Mouse (Mus musculus) embryo, embryonic 9.5 days (tissue): ENCODE data around the gene Stk39.

Source experiments
- DNase-seq: peaks from one replicate; pipeline ENCODE4 v3.0.0-alpha.2; 2017; ENCODE audit errors: extremely low spot score

The Stk39 gene

DNA sequence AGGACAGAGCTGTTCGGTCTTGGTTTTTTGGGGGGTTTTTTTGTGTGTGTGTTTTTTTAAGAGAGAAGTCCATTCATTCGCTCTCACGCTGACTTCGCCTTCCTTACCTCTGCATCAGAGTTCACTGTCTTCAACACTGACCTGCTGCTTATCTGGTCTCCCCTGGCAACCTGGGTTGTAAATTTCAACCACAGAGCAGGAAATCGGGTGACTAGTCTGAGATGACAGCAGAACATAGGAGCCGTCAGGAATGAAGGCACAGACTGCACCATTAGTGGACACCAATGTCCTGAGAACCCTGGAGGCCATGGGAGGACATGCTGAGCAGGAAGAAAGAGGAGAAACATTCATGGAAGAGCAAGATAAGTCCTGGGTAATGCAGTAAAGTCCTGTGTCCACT lies 51.1 kb downstream of the Stk39 start:
- no peak for DNase-seq

GRCm38 (mm10) chr2:68420223-68420622 lies 51.8 kb downstream of the Stk39 start:
- no peak for DNase-seq

DNA sequence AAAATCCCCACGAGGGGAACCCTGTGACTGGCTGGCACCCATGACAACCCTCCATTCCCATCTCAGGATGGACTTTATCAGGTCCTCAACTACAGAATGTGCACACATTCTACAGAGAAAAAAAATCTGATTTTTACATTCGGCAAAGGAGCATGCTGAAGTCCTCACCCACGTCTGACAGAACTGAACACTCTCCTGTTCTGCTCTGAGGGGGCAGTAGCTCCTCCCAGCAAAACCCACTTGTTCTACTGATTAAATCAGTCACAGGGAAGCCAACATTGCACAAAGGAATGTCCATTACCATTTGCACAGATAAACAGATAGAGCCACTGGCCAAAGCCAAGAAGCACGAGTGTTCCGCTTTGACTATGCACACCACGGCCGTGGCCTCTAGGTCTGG lies 52.3 kb downstream of the Stk39 start:
- DNase-seq = no peak

DNA sequence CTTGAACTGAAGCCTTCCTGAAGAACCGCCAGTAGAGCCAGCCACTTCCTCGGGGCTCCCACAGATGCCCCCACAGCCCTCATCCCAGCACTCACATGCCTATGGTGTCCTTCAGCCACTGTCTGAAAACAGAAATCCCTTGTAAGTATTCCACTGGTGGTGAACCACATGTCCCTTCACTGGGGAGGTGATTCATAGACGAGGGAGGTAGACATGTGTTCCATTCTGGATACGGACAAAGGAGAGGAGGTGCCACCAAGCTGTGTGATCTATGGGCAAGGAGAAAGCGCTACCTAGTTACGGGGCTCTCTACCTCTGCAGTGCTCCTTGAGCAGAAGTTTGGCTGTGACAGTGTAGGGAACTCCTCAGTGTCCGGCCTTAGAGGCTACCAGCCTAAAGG lies 52.9 kb downstream of the Stk39 start:
- DNase-seq = no peak

DNA sequence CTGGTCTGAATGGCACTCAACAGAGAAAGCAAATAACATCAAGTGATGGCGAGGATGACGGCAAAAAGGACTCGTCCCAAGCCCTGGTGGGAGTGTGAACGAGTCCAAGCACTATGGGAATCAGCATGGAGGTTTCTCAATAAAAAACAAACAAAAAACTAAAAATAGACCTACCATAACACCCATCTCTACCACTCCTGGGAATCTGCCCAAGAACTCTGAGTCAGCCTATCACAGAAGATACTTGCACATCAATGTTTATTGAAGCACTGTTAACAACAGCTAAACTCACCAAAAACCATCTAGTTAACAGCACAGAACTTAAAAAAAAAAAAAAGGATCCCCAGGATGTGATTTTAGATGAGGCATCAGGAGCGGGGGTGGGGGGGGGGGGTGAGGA lies 55.0 kb downstream of the Stk39 start:
- DNase-seq = no peak

- no peak for DNase-seq
Observed at GRCm38 (mm10) chr2:68415691-68416090, 56.4 kb downstream of the Stk39 start.

DNA sequence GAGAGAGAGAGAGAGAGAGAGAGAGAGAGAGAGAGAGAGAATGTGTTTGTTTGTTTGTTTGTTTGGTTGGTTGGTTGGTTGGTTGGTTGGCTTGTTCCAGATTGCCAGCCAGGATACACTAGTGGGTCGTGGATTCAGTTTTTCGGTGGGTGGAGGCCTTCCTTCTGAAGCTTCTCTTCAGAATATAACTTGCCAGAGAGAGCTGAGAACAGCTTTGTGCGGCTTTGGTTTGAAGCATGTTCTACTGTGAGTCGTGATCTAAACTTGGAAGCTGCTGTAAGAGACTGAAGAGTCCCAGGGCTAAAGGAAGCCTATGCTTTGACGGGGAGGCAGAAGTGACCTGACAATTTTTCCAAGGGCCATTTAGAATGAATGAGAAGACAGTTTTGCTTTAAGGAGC lies 59.9 kb downstream of the Stk39 start:
- DNase-seq = no peak

- no peak for DNase-seq
Observed at GRCm38 (mm10) chr2:68411201-68411600, 60.9 kb downstream of the Stk39 start.

- DNase-seq = no peak
Observed at GRCm38 (mm10) chr2:68409640-68410215, 62.3 kb downstream of the Stk39 start.

DNA sequence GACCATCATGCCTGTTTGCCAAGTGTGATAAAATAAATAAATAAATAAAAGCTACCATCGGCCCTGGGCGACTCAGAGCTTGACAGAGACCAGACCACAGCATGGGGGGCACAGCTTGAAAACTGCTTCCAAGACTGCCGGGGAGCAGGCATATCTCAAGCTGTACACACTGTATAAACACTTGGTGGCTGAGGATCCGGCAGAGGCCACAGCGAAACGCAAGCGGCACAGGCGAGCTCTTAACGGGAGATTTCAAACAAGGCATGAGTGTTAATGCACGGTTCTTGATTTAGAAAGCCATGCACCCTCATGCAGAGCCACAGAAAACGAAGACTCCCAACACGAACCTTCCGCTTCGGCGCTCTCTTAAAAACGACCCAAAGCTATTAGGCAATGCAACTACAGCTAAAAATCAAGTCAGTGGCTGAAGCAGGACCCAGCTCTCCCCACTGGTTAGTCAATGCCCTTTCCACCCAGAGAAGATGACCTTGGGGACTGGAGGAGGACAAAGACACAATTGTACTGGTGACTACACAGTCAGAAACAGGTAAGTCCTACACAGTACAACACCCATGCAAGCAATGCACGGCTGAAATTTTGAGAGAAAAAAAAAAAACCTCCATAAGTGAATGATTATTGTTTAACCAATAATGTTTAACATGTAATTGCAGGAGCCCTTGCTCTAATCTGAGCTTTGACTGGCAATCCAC lies 63.6 kb downstream of the Stk39 start:
- peak; percentile 35 for DNase-seq

DNA sequence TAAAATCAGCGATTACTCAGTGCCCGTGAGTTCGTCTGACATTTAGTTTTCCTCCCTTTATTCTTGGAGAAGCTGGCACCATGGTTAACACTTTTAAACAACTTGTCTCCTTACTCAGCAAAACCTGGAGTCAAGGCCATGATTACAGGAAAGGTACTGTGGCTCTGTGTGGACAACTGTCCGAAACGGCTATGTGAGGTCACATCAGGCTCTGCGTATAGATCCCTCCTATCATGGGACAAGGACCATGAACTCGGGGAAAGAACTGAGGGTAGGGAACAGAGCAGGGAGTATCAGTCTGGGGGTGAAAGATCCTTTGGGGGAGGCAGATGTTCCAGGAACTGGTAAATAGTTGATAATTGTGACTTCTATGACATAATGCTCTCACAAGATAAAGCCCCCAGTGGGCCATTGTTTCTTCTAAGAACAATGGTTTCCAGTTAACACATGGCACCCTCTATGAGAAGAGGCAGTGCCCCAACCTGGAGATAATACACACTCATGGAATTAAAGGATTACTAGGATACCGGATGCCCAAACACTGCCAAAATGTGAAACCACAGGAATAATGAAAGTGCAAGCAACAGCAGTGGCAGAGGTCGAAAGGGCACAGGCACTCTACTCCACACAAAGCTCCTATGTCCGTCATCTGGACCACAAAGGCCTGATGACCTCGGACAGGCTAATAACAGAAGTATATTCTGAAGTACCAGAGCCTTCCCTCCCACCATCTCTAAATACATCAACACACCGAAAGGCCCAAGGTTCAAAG lies 64.7 kb downstream of the Stk39 start:
- DNase-seq = peak; percentile 51

GRCm38 (mm10) chr2:68406571-68407074 lies 65.4 kb downstream of the Stk39 start:
- peak; percentile 59 for DNase-seq

DNA sequence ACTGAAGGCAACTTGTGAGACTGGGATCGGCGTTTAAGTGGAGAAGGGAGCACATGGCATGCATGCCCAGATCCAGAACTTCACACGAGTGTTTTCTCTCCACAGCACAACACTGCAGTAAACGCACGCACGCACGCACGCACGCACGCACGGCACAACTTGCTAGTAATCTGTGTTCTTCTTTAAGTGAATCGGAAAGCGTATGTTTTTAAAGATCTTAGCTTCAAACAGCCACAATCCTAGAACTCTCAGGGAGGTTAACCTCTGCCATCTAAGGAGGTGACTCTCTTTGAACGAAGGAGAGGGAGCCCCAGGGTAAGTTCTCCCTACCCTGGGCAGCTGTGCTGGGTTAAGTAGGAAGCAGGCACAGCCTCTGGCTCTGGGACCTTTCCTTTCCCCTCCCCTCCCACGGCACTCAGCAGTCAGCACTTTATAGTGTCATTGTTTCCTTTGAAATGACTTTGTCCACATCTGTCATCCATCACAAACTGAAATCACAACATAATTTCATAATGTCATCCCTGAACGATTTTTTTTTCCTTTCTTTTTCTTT lies 66.8 kb downstream of the Stk39 start:
- DNase-seq = no peak

DNA sequence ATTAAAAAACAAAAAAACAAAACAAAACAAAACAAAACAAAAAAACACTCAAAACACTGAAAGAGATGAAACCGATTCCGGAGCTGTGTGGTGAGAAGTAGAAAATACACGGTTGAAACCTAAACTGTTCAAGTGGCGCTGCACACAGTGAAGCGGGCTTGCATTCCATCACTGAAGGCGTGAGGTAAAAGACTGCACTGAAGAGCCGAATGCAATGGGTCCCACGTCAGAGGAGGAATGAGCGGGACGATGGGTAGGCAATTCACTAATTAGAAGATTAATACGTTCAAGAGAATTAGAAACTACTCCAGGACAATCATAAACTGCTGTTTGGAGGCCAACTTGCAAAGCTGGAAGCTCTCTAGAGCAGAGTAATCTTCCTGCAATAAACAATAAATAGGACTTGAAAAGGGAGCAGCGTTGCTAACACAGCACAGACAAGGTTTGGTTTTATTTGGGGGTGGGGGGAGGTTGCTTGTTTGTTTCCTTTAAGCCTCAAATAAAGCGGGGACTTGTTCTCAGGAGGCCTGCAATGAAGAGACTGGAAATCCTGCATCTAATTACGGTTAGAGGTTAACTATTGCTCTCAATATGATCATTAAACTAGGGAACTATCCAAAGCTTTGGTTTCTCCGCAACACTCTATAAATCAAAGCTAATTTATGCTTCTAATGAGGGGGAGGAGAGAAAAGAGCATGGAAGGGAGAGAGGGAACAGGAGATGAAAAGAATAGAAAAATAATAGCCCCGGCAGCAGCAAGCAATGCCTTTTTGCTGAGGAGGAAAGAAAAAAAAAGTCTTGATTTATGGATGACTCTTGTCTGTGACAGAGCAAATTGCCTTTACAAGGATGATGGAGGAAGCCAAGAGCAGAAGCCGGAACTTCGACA lies 67.5 kb downstream of the Stk39 start:
- peak; percentile 57 for DNase-seq

GRCm38 (mm10) chr2:68393611-68394549 lies 78.2 kb downstream of the Stk39 start:
- no peak for DNase-seq

GRCm38 (mm10) chr2:68387824-68388582 lies 84.1 kb downstream of the Stk39 start:
- no peak for DNase-seq

- no peak for DNase-seq
Observed at GRCm38 (mm10) chr2:68386313-68386863, 85.7 kb downstream of the Stk39 start.

DNA sequence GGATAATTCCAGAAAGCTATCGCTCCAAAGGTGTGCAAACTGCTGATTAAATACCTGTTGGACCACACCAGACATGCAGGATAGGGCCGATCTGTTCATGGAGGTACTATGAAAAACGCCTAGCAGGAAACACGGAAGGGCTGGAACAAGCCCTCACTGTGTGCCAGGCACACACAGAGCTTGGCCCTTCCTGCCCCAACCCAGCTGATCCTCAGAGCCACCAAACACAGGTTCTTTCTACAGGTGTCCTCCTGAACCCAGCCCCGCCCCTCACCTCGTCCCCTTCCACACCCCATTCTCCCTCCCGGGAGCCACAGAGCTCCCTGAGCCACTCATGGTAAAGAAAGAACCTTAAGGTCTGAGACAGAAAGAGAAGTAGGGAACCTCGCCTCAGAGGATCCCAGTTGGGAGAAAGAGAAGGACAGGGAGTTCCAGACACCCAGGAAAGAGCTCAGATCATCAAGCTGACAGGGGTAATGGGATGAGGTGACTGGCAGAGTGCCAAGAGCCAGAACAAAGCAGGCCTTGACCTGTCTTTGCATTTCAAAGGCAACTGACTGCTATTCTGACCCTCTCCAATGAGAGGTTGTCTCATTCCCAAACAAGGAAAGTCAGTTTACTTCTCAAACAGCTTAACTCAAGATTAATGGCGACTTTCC lies 86.3 kb downstream of the Stk39 start:
- DNase-seq = no peak

DNA sequence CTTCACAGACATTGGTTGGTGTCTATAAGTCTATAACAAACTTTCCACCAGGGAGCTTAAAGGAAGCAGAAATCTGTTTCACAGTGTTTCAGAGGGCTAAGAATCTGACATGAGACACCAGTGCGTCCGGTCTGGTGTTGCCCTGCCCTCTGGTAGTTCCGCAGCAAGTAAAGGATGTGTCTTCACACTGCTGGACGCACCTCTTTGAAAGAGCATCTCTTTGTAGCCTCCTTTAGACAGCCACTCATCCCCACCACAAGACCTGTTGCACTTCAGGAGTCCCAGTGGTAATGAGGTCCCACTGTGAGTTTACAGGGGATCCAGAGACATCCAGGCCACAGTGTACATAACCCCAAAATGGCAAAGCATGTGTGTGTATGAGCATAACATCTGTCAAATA lies 88.1 kb downstream of the Stk39 start:
- no peak for DNase-seq
